Mouse (Mus musculus) CH12.LX (cell line): ENCODE data around the gene Bsg. TPM values are rescaled to one million over a fixed set of nuclear protein-coding genes. Genes with fewer than 3 reads are reported as not detected.

Source experiments
- DNase-seq: peaks from one replicate; pipeline ENCODE4 v3.0.0-alpha.2; 2013; ENCODE audit errors: extremely low read depth
- H3K27ac ChIP-seq: 2 replicates; pipeline ENCODE4 v1.5.1; 2012; ENCODE audit warnings: low read depth, mild to moderate bottlenecking, control low read depth, moderate library complexity; ENCODE audit not compliant: insufficient read depth
- H3K27me3 ChIP-seq: replicated peaks from 2 replicates; pipeline ENCODE3; 2012; ENCODE audit warnings: inconsistent platforms
- H3K36me3 ChIP-seq, 2 experiments: replicated peaks in 1 of 2; 2 replicates each; pipeline versions ENCODE3 to v1.6.1; 2012; ENCODE audit warnings: inconsistent platforms in 1 of 2, low read length in 1 of 2, mild to moderate bottlenecking in 1 of 2, mixed read lengths in 1 of 2, moderate library complexity in 1 of 2; ENCODE audit not compliant: control insufficient read depth in 1 of 2, insufficient read depth in 1 of 2
- H3K4me1 ChIP-seq, 2 experiments: 2 replicates each; pipeline ENCODE4 v1.6.1; 2012; ENCODE audit warnings: inconsistent platforms in 1 of 2, moderate library complexity in 1 of 2; ENCODE audit not compliant: insufficient read depth in 2 of 2, control insufficient read depth in 1 of 2
- H3K4me2 ChIP-seq: 2 replicates; pipeline ENCODE4 v1.6.1; 2012; ENCODE audit warnings: low read depth, mild to moderate bottlenecking, control low read depth; ENCODE audit not compliant: poor library complexity, insufficient read depth, severe bottlenecking
- H3K4me3 ChIP-seq, 3 experiments: fragments of 150-350 bp in 1 of 3; sonication (generic) in 1 of 3; replicated peaks in 1 of 3; 2 replicates each; pipeline versions ENCODE3 to v1.5.1; 2011 to 2012; ENCODE audit warnings: low read depth in 2 of 3, low read length in 2 of 3, mild to moderate bottlenecking in 2 of 3, moderate library complexity in 2 of 3, control low read depth in 1 of 3, improper control_type of control experiment in 1 of 3, inconsistent platforms in 1 of 3, mixed read lengths in 1 of 3; ENCODE audit not compliant: poor library complexity in 1 of 3
- H3K79me2 ChIP-seq: replicated peaks from 2 replicates; pipeline ENCODE4 v1.6.1; 2012; ENCODE audit warnings: mild to moderate bottlenecking, moderate library complexity; ENCODE audit not compliant: control insufficient read depth, poor library complexity, insufficient read depth, severe bottlenecking; ENCODE audit errors: extremely low read depth
- H3K9ac ChIP-seq: 2 replicates; pipeline ENCODE4 v1.6.1; 2012; ENCODE audit warnings: low read depth, mild to moderate bottlenecking, control low read depth, moderate library complexity; ENCODE audit not compliant: insufficient read depth
- H3K9me3 ChIP-seq: replicated peaks from 2 replicates; pipeline ENCODE3; 2012; ENCODE audit warnings: low read length, inconsistent platforms, mixed read lengths
- BHLHE40 ChIP-seq: IDR thresholded peaks from 2 replicates; pipeline ENCODE4 v1.6.1; 2011; ENCODE audit warnings: mild to moderate bottlenecking, low read depth, low read length, improper control_type of control experiment
- CHD1 ChIP-seq: IDR thresholded peaks from 2 replicates; pipeline ENCODE4 v1.6.1; 2012; ENCODE audit warnings: low read depth, low read length, improper control_type of control experiment, inconsistent platforms
- CHD2 ChIP-seq: IDR thresholded peaks from 2 replicates; pipeline ENCODE4 v1.6.1; 2011; ENCODE audit warnings: low read length, improper control_type of control experiment
- CTCF ChIP-seq, 2 experiments: IDR thresholded peaks in 1 of 2; conservative IDR thresholded peaks in 1 of 2; 2 replicates each; pipeline ENCODE4 v1.5.1; 2011 to 2012; ENCODE audit warnings: low read depth in 2 of 2, low read length in 2 of 2, improper control_type of control experiment in 1 of 2, inconsistent platforms in 1 of 2, mild to moderate bottlenecking in 1 of 2, moderate library complexity in 1 of 2
- ELF1 ChIP-seq: IDR thresholded peaks from 2 replicates; pipeline ENCODE4 v1.6.1; 2014; ENCODE audit warnings: low read depth, mild to moderate bottlenecking, inconsistent platforms, low read length, improper control_type of control experiment
- ETS1 ChIP-seq: conservative IDR thresholded peaks from 2 replicates; pipeline ENCODE4 v1.6.1; 2012; ENCODE audit warnings: low read depth, mild to moderate bottlenecking, inconsistent platforms, low read length, improper control_type of control experiment, moderate library complexity
- GABPA ChIP-seq: IDR thresholded peaks from 2 replicates; pipeline ENCODE4 v1.6.1; 2012; ENCODE audit warnings: low read depth, low read length, improper control_type of control experiment, inconsistent platforms; ENCODE audit not compliant: insufficient replicate concordance
- HCFC1 ChIP-seq: IDR thresholded peaks from 2 replicates; pipeline ENCODE4 v1.6.1; 2012; ENCODE audit warnings: low read depth, mild to moderate bottlenecking, inconsistent platforms, low read length, improper control_type of control experiment
- IRF4 ChIP-seq: IDR thresholded peaks from 2 replicates; pipeline ENCODE4 v1.6.1; 2014; ENCODE audit warnings: low read depth, mild to moderate bottlenecking, inconsistent platforms, low read length, improper control_type of control experiment
- JUND ChIP-seq: conservative IDR thresholded peaks from 2 replicates; pipeline ENCODE4 v1.6.1; 2011; ENCODE audit warnings: low read depth, low read length, improper control_type of control experiment
- KAT2A ChIP-seq: IDR thresholded peaks from 2 replicates; pipeline ENCODE4 v1.6.1; 2012; ENCODE audit warnings: low read length, improper control_type of control experiment, inconsistent platforms; ENCODE audit not compliant: insufficient replicate concordance
- MAX ChIP-seq: IDR thresholded peaks from 2 replicates; pipeline ENCODE4 v1.6.1; 2011; ENCODE audit warnings: low read length, improper control_type of control experiment
- MAZ ChIP-seq: IDR thresholded peaks from 2 replicates; pipeline ENCODE4 v1.6.1; 2012; ENCODE audit warnings: low read depth, mild to moderate bottlenecking, inconsistent platforms, low read length, improper control_type of control experiment, moderate library complexity
- MEF2A ChIP-seq: IDR thresholded peaks from 2 replicates; pipeline ENCODE4 v1.6.1; 2014; ENCODE audit warnings: low read depth, mild to moderate bottlenecking, inconsistent platforms, low read length, improper control_type of control experiment, borderline replicate concordance
- MYC ChIP-seq: IDR thresholded peaks from 2 replicates; pipeline ENCODE4 v1.6.1; 2011; ENCODE audit warnings: low read depth, mild to moderate bottlenecking, improper control_type of control experiment, low read length
- NELFE ChIP-seq: IDR thresholded peaks from 2 replicates; pipeline ENCODE4 v1.6.1; 2011; ENCODE audit warnings: low read depth, low read length, improper control_type of control experiment
- NRF1 ChIP-seq: IDR thresholded peaks from 2 replicates; pipeline ENCODE4 v1.6.1; 2014; ENCODE audit warnings: low read depth, mild to moderate bottlenecking, inconsistent platforms, low read length, improper control_type of control experiment, moderate library complexity
- PAX5 ChIP-seq: IDR thresholded peaks from 2 replicates; pipeline ENCODE4 v1.6.1; 2012; ENCODE audit warnings: low read length, inconsistent platforms, mixed read lengths
- POLR2A ChIP-seq: IDR thresholded peaks from 2 replicates; pipeline ENCODE4 v1.6.1; 2011; ENCODE audit warnings: low read depth, mild to moderate bottlenecking, improper control_type of control experiment, low read length
- POLR2AphosphoS2 ChIP-seq: IDR thresholded peaks from 2 replicates; pipeline ENCODE4 v1.6.1; 2011; ENCODE audit warnings: low read depth, low read length, improper control_type of control experiment
- RAD21 ChIP-seq: IDR thresholded peaks from 2 replicates; pipeline ENCODE4 v1.6.1; 2011; ENCODE audit warnings: low read depth, mild to moderate bottlenecking, low read length, improper control_type of control experiment, moderate library complexity
- RCOR1 ChIP-seq: conservative IDR thresholded peaks from 2 replicates; pipeline ENCODE4 v1.6.1; 2012; ENCODE audit warnings: low read depth, mild to moderate bottlenecking, inconsistent platforms, low read length, improper control_type of control experiment
- SIN3A ChIP-seq: IDR thresholded peaks from 2 replicates; pipeline ENCODE4 v1.6.1; 2012; ENCODE audit warnings: low read length, improper control_type of control experiment, inconsistent platforms
- SMC3 ChIP-seq: IDR thresholded peaks from 2 replicates; pipeline ENCODE4 v1.6.1; 2011; ENCODE audit warnings: low read depth, low read length, improper control_type of control experiment
- TBP ChIP-seq: conservative IDR thresholded peaks from 2 replicates; pipeline ENCODE4 v1.6.1; 2011; ENCODE audit warnings: low read depth, low read length, improper control_type of control experiment
- TCF12 ChIP-seq: IDR thresholded peaks from 2 replicates; pipeline ENCODE4 v1.6.1; 2014; ENCODE audit warnings: low read depth, mild to moderate bottlenecking, inconsistent platforms, low read length, improper control_type of control experiment
- UBTF ChIP-seq: IDR thresholded peaks from 2 replicates; pipeline ENCODE4 v1.6.1; 2012; ENCODE audit warnings: low read depth, mild to moderate bottlenecking, inconsistent platforms, low read length, improper control_type of control experiment, moderate library complexity
- USF2 ChIP-seq: conservative IDR thresholded peaks from 2 replicates; pipeline ENCODE4 v1.6.1; 2011; ENCODE audit warnings: low read depth, low read length, improper control_type of control experiment
- ZC3H11A ChIP-seq: IDR thresholded peaks from 2 replicates; pipeline ENCODE4 v1.6.1; 2012; ENCODE audit warnings: low read depth, mild to moderate bottlenecking, inconsistent platforms, low read length, improper control_type of control experiment
- ZKSCAN1 ChIP-seq: IDR thresholded peaks from 2 replicates; pipeline ENCODE4 v1.6.1; 2012; ENCODE audit warnings: low read depth, inconsistent platforms, low read length, improper control_type of control experiment, borderline replicate concordance
- ZNF384 ChIP-seq: IDR thresholded peaks from 2 replicates; pipeline ENCODE4 v1.6.1; 2012; ENCODE audit warnings: low read depth, low read length, improper control_type of control experiment, inconsistent platforms
- dilution Hi-C: fragments of 300-500 bp; cut with MboI; formaldehyde crosslinking; loops from 2 replicates; pipeline ENCODE4 v1.14.3; 2020; ENCODE audit warnings: low sequenced_read_pairs; ENCODE audit not compliant: extremely low pct_unique_long_range_greater_than_20kb, extremely low pct_ligation_motif_present
- in situ Hi-C: fragments of 300-500 bp; cut with MboI; formaldehyde crosslinking; loops from 3 replicates; pipeline ENCODE4 v1.14.3; 2019; ENCODE audit warnings: low sequenced_read_pairs, low pct_ligation_motif_present, low pct_unique_long_range_greater_than_20kb, mixed read lengths
- polyA plus RNA-seq: library from polyadenylated mRNA; unstranded; fragments of >175 nt; gene quantifications from 2 replicates; pipeline ENCODE4 v1.2.1, GENCODE M21; 2012; ENCODE audit warnings: low read depth; ENCODE audit not compliant: insufficient read length
- total RNA-seq, 2 experiments: library from RNA; depleted of rRNA; stranded (reverse); fragments of 300-350 nt in 1 of 2; fragments of >200 nt in 1 of 2; gene quantifications; 2 replicates each; pipeline ENCODE4 v1.2.3; 2012 to 2014

Gene Bsg
- total and polyA plus RNA-seq, 3 experiments = 360 to 710 (median 421) TPM

DNA sequence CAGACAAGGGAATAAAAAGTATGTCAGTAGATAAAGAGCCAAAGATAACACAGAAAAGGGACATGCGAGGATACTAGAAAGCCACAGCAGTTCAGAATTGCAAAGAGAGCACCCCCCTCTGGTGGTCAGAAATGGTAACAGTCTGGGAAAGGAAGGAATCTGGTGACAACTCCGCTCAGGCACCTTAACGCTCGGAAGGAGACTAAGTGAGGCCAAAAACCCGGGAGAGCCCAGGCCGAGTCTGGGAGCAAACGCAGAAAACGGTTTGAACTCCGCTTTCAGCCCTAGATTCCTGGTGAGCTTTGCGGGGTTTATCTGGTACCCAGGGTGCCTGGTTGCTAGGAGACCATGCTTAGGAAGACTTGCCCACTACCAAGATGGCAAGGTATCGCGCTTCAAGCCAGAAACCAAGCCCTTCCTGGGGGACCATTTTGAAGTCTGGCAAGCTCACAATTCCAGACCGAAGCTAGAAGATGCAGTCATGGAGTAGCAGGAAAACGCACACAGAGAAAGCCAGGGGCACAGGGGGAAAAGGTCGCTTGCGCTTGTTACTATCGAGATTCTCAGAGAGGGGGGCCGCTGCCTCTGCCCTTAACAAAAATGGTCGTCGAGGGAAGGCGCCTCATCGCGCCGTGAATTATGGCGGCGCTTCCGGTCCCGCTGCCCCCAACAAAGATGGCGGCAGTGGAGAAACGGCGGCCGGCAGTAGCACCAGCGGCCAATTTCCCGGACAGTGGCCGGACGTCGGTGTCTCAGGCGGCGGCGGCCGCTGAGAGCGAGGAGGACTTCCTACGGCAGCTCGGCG is 35.3 kb upstream of the Bsg start, which contains the start of gene Tpgs1:
TSS of gene Tpgs1 (plus strand) at position 599 of the 805 bp plus-strand sequence.
- peak; percentile 88 for DNase-seq
- Histone ChIP-seq H3K4me3 (peak within 1 kb of the TSS; percentile 95 to 97 (median 97)), H3K4me2 (peak within 1 kb of the TSS; percentile 82), H3K9me3 (no peaks in the 10 kb centered on the region), H3K79me2 (peaks cover 11% of the 10 kb centered on the region; the same call in 1 of the 2 replicates), H3K27me3 (no peaks in the 10 kb centered on the region), H3K9ac (peak within 1 kb of the TSS; percentile 98), H3K4me1 (peaks cover 28 to 55% of the 10 kb centered on the region in 2 experiments), H3K27ac (peak within 1 kb of the TSS; percentile 78), H3K36me3 (peaks cover 5 to 36% of the 10 kb centered on the region in 2 experiments)
- dilution Hi-C loops (no loop called here), in situ Hi-C loops (no loop called here)
- TF ChIP-seq MAX (no peak), MYC (peak; percentile 23; the same call in 1 of the 2 replicates), ELF1 (peak; percentile 79), RAD21 (peak; percentile 70), CHD2 (no peak), TCF12 (peak; percentile 88), TBP (no peak), KAT2A (peak; percentile 86; the same call in 1 of the 2 replicates), ZC3H11A (no peak), SIN3A (0 out of 2 replicates have a peak, but pooled peaks have one; percentile 30), CTCF (conservative IDR thresholded peaks at IDR 0.05 in 1 of 2, IDR thresholded peaks at IDR 0.05 in 1 of 2; ENCODE audit: low read depth in 2 of 2, low read length in 2 of 2) (peak; percentile 81 to 93), HCFC1 (peak; percentile 85), NRF1 (peak; percentile 88), ZNF384 (no peak), USF2 (no peak), RCOR1 (peak; percentile 100), PAX5 (no peak), BHLHE40 (no peak), MEF2A (peak; percentile 73; the same call in 1 of the 2 replicates), IRF4 (no peak; the same call in 1 of the 2 replicates), NELFE (no peak), MAZ (no peak), CHD1 (no peak), ETS1 (no peak), ZKSCAN1 (no peak), POLR2AphosphoS2 (no peak), GABPA (peak; percentile 5; the same call in 1 of the 2 replicates), SMC3 (peak; percentile 69), UBTF (no peak), POLR2A (peak; percentile 77), JUND (0 out of 2 replicates have a peak, but pooled peaks have one; percentile 19)
